Mouse (Mus musculus): ENCODE data around the gene Pex3. TPM values are rescaled to one million over a fixed set of nuclear protein-coding genes. Genes with fewer than 3 reads are reported as not detected.

Pex3 gene
- total RNA-seq (2014; fragmentation: Nextera tagmentation): 25.5 and 29.3 TPM in 2 replicates
- 15.7 and 24.0 TPM in 2 replicates for total RNA-seq (2017)

GRCm38 (mm10) chr10:13552646-13553497 is at the start of gene Pex3, which contains the start of gene Adat2:
Gene Pex3, minus strand, starts transcription at chr10:13553142.
Gene Adat2, plus strand, starts transcription at chr10:13552894.
- peak; percentile 98 for ATAC-seq (replicated peaks; ENCODE audit: low FRiP score, low TSS enrichment, poor library complexity, severe bottlenecking)

- no peak for ATAC-seq (replicated peaks; ENCODE audit: low FRiP score, low TSS enrichment, poor library complexity, severe bottlenecking)
These were observed 48.0 kb upstream of the Pex3 start for GRCm38 (mm10) chr10:13600926-13601325.

GRCm38 (mm10) chr10:13597491-13597890 is 44.5 kb upstream of the Pex3 start:
- ATAC-seq (replicated peaks; ENCODE audit: low FRiP score, low TSS enrichment, poor library complexity, severe bottlenecking): no peak

GRCm38 (mm10) chr10:13596866-13597265 is 43.9 kb upstream of the Pex3 start:
- no peak for ATAC-seq (replicated peaks; ENCODE audit: low FRiP score, low TSS enrichment, poor library complexity, severe bottlenecking)

GRCm38 (mm10) chr10:13596073-13596472 is 43.1 kb upstream of the Pex3 start:
- ATAC-seq (replicated peaks; ENCODE audit: low FRiP score, low TSS enrichment, poor library complexity, severe bottlenecking): no peak

- ATAC-seq (replicated peaks; ENCODE audit: low FRiP score, low TSS enrichment, poor library complexity, severe bottlenecking): no peak
These were observed 40.6 kb upstream of the Pex3 start for GRCm38 (mm10) chr10:13593529-13593928.

- no peak for ATAC-seq (replicated peaks; ENCODE audit: low FRiP score, low TSS enrichment, poor library complexity, severe bottlenecking)
These were observed 39.3 kb upstream of the Pex3 start for GRCm38 (mm10) chr10:13592196-13592595.

GRCm38 (mm10) chr10:13587914-13588313 is 35.0 kb upstream of the Pex3 start:
- no peak for ATAC-seq (replicated peaks; ENCODE audit: low FRiP score, low TSS enrichment, poor library complexity, severe bottlenecking)

GRCm38 (mm10) chr10:13577123-13577522 is 24.2 kb upstream of the Pex3 start:
- ATAC-seq (replicated peaks; ENCODE audit: low FRiP score, low TSS enrichment, poor library complexity, severe bottlenecking): no peak

GRCm38 (mm10) chr10:13572410-13572809 is 19.5 kb upstream of the Pex3 start:
- ATAC-seq (replicated peaks; ENCODE audit: low FRiP score, low TSS enrichment, poor library complexity, severe bottlenecking): no peak

- ATAC-seq (replicated peaks; ENCODE audit: low FRiP score, low TSS enrichment, poor library complexity, severe bottlenecking): no peak
These were observed 19.1 kb upstream of the Pex3 start for GRCm38 (mm10) chr10:13572003-13572402.

GRCm38 (mm10) chr10:13570697-13571538 is 18.0 kb upstream of the Pex3 start:
- no peak for ATAC-seq (replicated peaks; ENCODE audit: low FRiP score, low TSS enrichment, poor library complexity, severe bottlenecking)

GRCm38 (mm10) chr10:13569818-13570217 is 16.9 kb upstream of the Pex3 start:
- peak; percentile 47; the same call in 1 of the 2 replicates for ATAC-seq (replicated peaks; ENCODE audit: low FRiP score, low TSS enrichment, poor library complexity, severe bottlenecking)

- ATAC-seq (replicated peaks; ENCODE audit: low FRiP score, low TSS enrichment, poor library complexity, severe bottlenecking): no peak
These were observed 13.5 kb upstream of the Pex3 start for GRCm38 (mm10) chr10:13566393-13566792.

- no peak for ATAC-seq (replicated peaks; ENCODE audit: low FRiP score, low TSS enrichment, poor library complexity, severe bottlenecking)
These were observed 12.1 kb upstream of the Pex3 start for GRCm38 (mm10) chr10:13565080-13565448.

GRCm38 (mm10) chr10:13564364-13565079 is 11.6 kb upstream of the Pex3 start:
- ATAC-seq (replicated peaks; ENCODE audit: low FRiP score, low TSS enrichment, poor library complexity, severe bottlenecking): peak; percentile 88

GRCm38 (mm10) chr10:13560014-13560674 is 7.2 kb upstream of the Pex3 start:
- no peak for ATAC-seq (replicated peaks; ENCODE audit: low FRiP score, low TSS enrichment, poor library complexity, severe bottlenecking)

- ATAC-seq (replicated peaks; ENCODE audit: low FRiP score, low TSS enrichment, poor library complexity, severe bottlenecking): no peak
These were observed 1.4 kb upstream of the Pex3 start for GRCm38 (mm10) chr10:13554316-13554715.

- peak; percentile 49 for ATAC-seq (replicated peaks; ENCODE audit: low FRiP score, low TSS enrichment, poor library complexity, severe bottlenecking)
These were observed 600 bp upstream of the Pex3 start for GRCm38 (mm10) chr10:13553498-13553985.
